Mouse (Mus musculus) adrenal gland, adult 8-10 months (tissue): Measurements from ENCODE around the gene Sytl4. TPM values are rescaled to one million over a fixed set of nuclear protein-coding genes. Genes with fewer than 3 reads are reported as not detected.
A peak's percentile ranks its signal among the peaks of the same experiment; 100 is the strongest.

Experiments used
- DNase-seq: peaks from one replicate; pipeline ENCODE4 v3.0.0; 2022
- total RNA-seq, 4 experiments: library from RNA; stranded (reverse); gene quantifications; 2 replicates each; pipeline ENCODE4 v1.2.4; 2022

The Sytl4 gene
- 10 to 100 TPM; 15.4 to 23.7 (median 19.6) TPM for total RNA-seq

GRCm38 (mm10) chrX:133981231-133982002, at the start of gene Sytl4:
Sytl4 (minus strand) TSS chrX:133981812.
- peak; percentile 21 for DNase-seq

- DNase-seq = no peak
Measured at GRCm38 (mm10) chrX:134020664-134021063, 39.1 kb upstream of the Sytl4 start.

GRCm38 (mm10) chrX:134019005-134019404, 37.4 kb upstream of the Sytl4 start:
- DNase-seq = peak; percentile 26

- no peak for DNase-seq
Measured at GRCm38 (mm10) chrX:133995866-133996265, 14.3 kb upstream of the Sytl4 start.

- no peak for DNase-seq
Measured at GRCm38 (mm10) chrX:133964615-133965014, 17.0 kb downstream of the Sytl4 start.

GRCm38 (mm10) chrX:133960617-133961016, 21.0 kb downstream of the Sytl4 start:
- DNase-seq = no peak

GRCm38 (mm10) chrX:133954661-133955060, 27.0 kb downstream of the Sytl4 start:
- DNase-seq = no peak

- peak; percentile 26 for DNase-seq
Measured at GRCm38 (mm10) chrX:133947427-133947826, 34.2 kb downstream of the Sytl4 start.

- DNase-seq = no peak
Measured at GRCm38 (mm10) chrX:133939561-133939960, 42.1 kb downstream of the Sytl4 start.

GRCm38 (mm10) chrX:133936605-133937225, 44.9 kb downstream of the Sytl4 start:
- DNase-seq = no peak

GRCm38 (mm10) chrX:133931302-133932013, 50.2 kb downstream of the Sytl4 start:
- DNase-seq = no peak

- DNase-seq = no peak
Measured at GRCm38 (mm10) chrX:133926760-133927159, 54.9 kb downstream of the Sytl4 start.

GRCm38 (mm10) chrX:133921187-133921586, 60.4 kb downstream of the Sytl4 start:
- no peak for DNase-seq

GRCm38 (mm10) chrX:133914219-133914618, 67.4 kb downstream of the Sytl4 start:
- no peak for DNase-seq

- no peak for DNase-seq
Measured at GRCm38 (mm10) chrX:133913006-133913405, 68.6 kb downstream of the Sytl4 start.

- DNase-seq = no peak
Measured at GRCm38 (mm10) chrX:133911397-133912103, 70.1 kb downstream of the Sytl4 start.

- DNase-seq = no peak
Measured at GRCm38 (mm10) chrX:133908261-133908660, 73.4 kb downstream of the Sytl4 start, which contains the start of gene Srpx2. Srpx2 (plus strand) TSS chrX:133908426.

- peak; percentile 64 for DNase-seq
Measured at GRCm38 (mm10) chrX:133898014-133898542, 83.5 kb downstream of the Sytl4 start, which contains the start of gene Tspan6. Tspan6 (minus strand) TSS chrX:133898429.

GRCm38 (mm10) chrX:133888111-133888510, 93.5 kb downstream of the Sytl4 start:
- DNase-seq = no peak

- DNase-seq = no peak
Measured at GRCm38 (mm10) chrX:133887308-133887707, 94.3 kb downstream of the Sytl4 start.
